Mouse (Mus musculus): ENCODE measurements around the gene Spast. TPM values are rescaled to one million over a fixed set of nuclear protein-coding genes. Genes with fewer than 3 reads are reported as not detected.
A peak's percentile ranks its signal among the peaks of the same experiment; 100 is the strongest.

The Spast gene
- polyA plus RNA-seq (2015; fragmentation: Nextera tagmentation; extraction: Ambion mirVana), result 12.9 and 13.9 TPM in 2 replicates

GRCm38 (mm10) chr17:74338937-74339804 is at the start of gene Spast:
Spast (plus strand) TSS chr17:74338987.
- Histone ChIP-seq H3K9me3 (replicated peaks; ENCODE audit: low read length) (no peaks in the 10 kb centered on the region), H3K36me3 (ENCODE audit: insufficient read depth, low read length) (no peaks in the 10 kb centered on the region), H3K4me3 (replicated peaks; ENCODE audit: low read depth, low read length) (peak within 1 kb of the TSS; percentile 94), H3K4me2 (ENCODE audit: low read length) (peak within 1 kb of the TSS; percentile 74), H3K27me3 (ENCODE audit: insufficient read depth, low read length) (no peaks in the 10 kb centered on the region), H3K9ac (ENCODE audit: low read depth, low read length) (peak within 1 kb of the TSS; percentile 90), H3K4me1 (replicated peaks; ENCODE audit: insufficient read depth, low read length) (peaks cover 9% of the 10 kb centered on the region), H3K27ac (peak within 1 kb of the TSS; percentile 97)
- ATAC-seq (replicated peaks; ENCODE audit: low FRiP score, low read depth) (peak; percentile 88), DNase-seq (ENCODE audit: low spot score) (peak; percentile 76)
- under 1% methylated on average over 78 of the region's 90 CpGs for WGBS
- TF ChIP-seq CTCF (IDR thresholded peaks at IDR 0.05; ENCODE audit: low read depth), result no peak

GRCm38 (mm10) chr17:74290198-74290597 is 48.6 kb upstream of the Spast start:
- no peaks in the 10 kb centered on the region for H3K27me3 ChIP-seq (ENCODE audit: insufficient read depth, low read length)
- no peaks in the 10 kb centered on the region for H3K36me3 ChIP-seq (ENCODE audit: insufficient read depth, low read length)
- no peaks in the 10 kb centered on the region for H3K9me3 ChIP-seq (replicated peaks; ENCODE audit: low read length)
- H3K4me1 ChIP-seq (replicated peaks; ENCODE audit: insufficient read depth, low read length), result 0 out of 2 replicates have a peak, but pooled peaks cover 8% of the 10 kb centered on the region
- DNase-seq (ENCODE audit: low spot score) (no peak), ATAC-seq (replicated peaks; ENCODE audit: low FRiP score, low read depth) (no peak)
- 74% methylated on average over 3 of the region's 3 CpGs for WGBS
- H3K4me3 ChIP-seq (replicated peaks; ENCODE audit: low read depth, low read length), result no peak overlapping the region
- H3K4me2 ChIP-seq (ENCODE audit: low read length), result no peak overlapping the region
- H3K27ac ChIP-seq, result no peak overlapping the region
- TF ChIP-seq CTCF (IDR thresholded peaks at IDR 0.05; ENCODE audit: low read depth), result no peak
- H3K9ac ChIP-seq (ENCODE audit: low read depth, low read length), result no peak overlapping the region

GRCm38 (mm10) chr17:74290869-74291268 is 47.9 kb upstream of the Spast start:
- TF ChIP-seq CTCF (IDR thresholded peaks at IDR 0.05; ENCODE audit: low read depth), result no peak
- no peaks in the 10 kb centered on the region for H3K36me3 ChIP-seq (ENCODE audit: insufficient read depth, low read length)
- 0 out of 2 replicates have a peak overlapping the region, but pooled peaks have one; percentile 19 for H3K27ac ChIP-seq
- 0 out of 2 replicates have a peak, but pooled peaks cover 8% of the 10 kb centered on the region for H3K4me1 ChIP-seq (replicated peaks; ENCODE audit: insufficient read depth, low read length)
- no peaks in the 10 kb centered on the region for H3K9me3 ChIP-seq (replicated peaks; ENCODE audit: low read length)
- DNase-seq (ENCODE audit: low spot score) (peak; percentile 53), ATAC-seq (replicated peaks; ENCODE audit: low FRiP score, low read depth) (no peak)
- no peak overlapping the region for H3K4me2 ChIP-seq (ENCODE audit: low read length)
- H3K9ac ChIP-seq (ENCODE audit: low read depth, low read length), result no peak overlapping the region
- H3K4me3 ChIP-seq (replicated peaks; ENCODE audit: low read depth, low read length), result no peak overlapping the region
- H3K27me3 ChIP-seq (ENCODE audit: insufficient read depth, low read length), result no peaks in the 10 kb centered on the region

GRCm38 (mm10) chr17:74291640-74292361 is 47.0 kb upstream of the Spast start:
- Histone ChIP-seq H3K4me3 (replicated peaks; ENCODE audit: low read depth, low read length) (no peak overlapping the region), H3K4me2 (ENCODE audit: low read length) (no peak overlapping the region), H3K27me3 (ENCODE audit: insufficient read depth, low read length) (no peaks in the 10 kb centered on the region), H3K27ac (no peak overlapping the region), H3K9me3 (replicated peaks; ENCODE audit: low read length) (no peaks in the 10 kb centered on the region), H3K4me1 (replicated peaks; ENCODE audit: insufficient read depth, low read length) (0 out of 2 replicates have a peak, but pooled peaks cover 8% of the 10 kb centered on the region), H3K36me3 (ENCODE audit: insufficient read depth, low read length) (no peaks in the 10 kb centered on the region), H3K9ac (ENCODE audit: low read depth, low read length) (no peak overlapping the region)
- ATAC-seq (replicated peaks; ENCODE audit: low FRiP score, low read depth) (no peak), DNase-seq (ENCODE audit: low spot score) (no peak)
- no peak for TF ChIP-seq CTCF (IDR thresholded peaks at IDR 0.05; ENCODE audit: low read depth)
- WGBS, result 77% methylated on average over 4 of the region's 4 CpGs

GRCm38 (mm10) chr17:74293687-74294425 is 44.9 kb upstream of the Spast start:
- WGBS, result 1% methylated on average over 18 of the region's 18 CpGs
- peak overlapping the region; percentile 66 for H3K4me2 ChIP-seq (ENCODE audit: low read length)
- H3K9me3 ChIP-seq (replicated peaks; ENCODE audit: low read length), result no peaks in the 10 kb centered on the region
- 0 out of 2 replicates have a peak, but pooled peaks cover 8% of the 10 kb centered on the region for H3K4me1 ChIP-seq (replicated peaks; ENCODE audit: insufficient read depth, low read length)
- H3K9ac ChIP-seq (ENCODE audit: low read depth, low read length), result peak overlapping the region; percentile 95
- H3K36me3 ChIP-seq (ENCODE audit: insufficient read depth, low read length), result no peaks in the 10 kb centered on the region
- TF ChIP-seq CTCF (IDR thresholded peaks at IDR 0.05; ENCODE audit: low read depth), result no peak
- peak overlapping the region; percentile 98 for H3K27ac ChIP-seq
- H3K27me3 ChIP-seq (ENCODE audit: insufficient read depth, low read length), result no peaks in the 10 kb centered on the region
- DNase-seq (ENCODE audit: low spot score) (peak; percentile 33), ATAC-seq (replicated peaks; ENCODE audit: low FRiP score, low read depth) (no peak)
- H3K4me3 ChIP-seq (replicated peaks; ENCODE audit: low read depth, low read length), result peak overlapping the region; percentile 92
